Mouse (Mus musculus): Measurements from ENCODE around the gene Clip3. TPM values are rescaled to one million over a fixed set of nuclear protein-coding genes. Genes with fewer than 3 reads are reported as not detected.

The Clip3 gene
- polyA plus RNA-seq (2014; fragmentation: Nextera tagmentation; extraction: Ambion mirVana), result 115 and 133 TPM in 2 replicates

DNA sequence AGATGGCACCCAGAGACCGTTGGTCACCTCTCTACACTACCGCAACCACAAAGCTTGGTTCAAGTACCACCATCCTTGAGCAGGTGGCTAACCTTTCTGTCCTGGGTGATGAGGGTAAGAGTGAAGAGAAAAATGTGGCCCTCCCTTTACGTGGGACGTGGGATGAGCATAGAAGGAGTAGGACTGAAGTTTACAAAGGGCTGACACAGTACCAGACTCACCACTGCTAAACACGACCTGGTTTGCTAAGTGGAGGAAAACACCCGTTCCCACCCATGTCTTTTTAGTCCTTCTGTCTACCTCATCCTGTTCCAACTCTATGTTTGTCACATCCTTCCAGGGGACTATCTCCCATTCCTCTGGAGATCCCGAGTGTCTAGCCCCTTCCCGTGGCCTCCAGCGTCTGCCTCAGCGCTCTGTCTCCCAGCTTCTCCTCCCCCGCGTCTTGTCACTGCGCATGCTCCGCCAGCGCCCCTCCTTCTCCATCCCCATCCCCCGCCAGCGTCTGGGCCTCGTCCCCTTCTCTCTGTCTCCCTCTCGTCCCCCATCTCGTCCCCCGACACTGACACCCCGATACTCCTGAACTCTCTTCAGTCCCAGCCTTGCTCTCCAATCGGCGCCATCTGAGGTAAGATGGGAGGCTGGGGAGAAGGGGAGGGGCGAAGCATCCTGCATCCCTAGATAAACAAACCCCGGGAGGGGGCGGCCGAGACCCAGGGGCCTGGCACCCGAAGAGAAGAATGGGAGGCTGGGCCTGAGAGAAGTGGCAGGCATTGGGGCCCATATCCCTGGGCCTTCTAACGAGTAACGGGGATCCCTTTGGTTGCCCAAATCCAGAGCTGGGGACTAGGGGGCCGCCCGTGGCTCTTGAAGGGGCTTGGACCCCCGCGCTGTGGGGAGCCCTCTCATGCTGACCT lies at the start of gene Clip3:
Gene Clip3, plus strand, starts transcription at position 514 of the 917 bp plus-strand sequence.
- Histone ChIP-seq H3K4me3 (ENCODE audit: low read depth, low read length) (peak within 1 kb of the TSS; percentile 94), H3K4me2 (ENCODE audit: low read depth, low read length) (peak within 1 kb of the TSS; percentile 93), H3K27ac (ENCODE audit: low read depth, low read length) (peak within 1 kb of the TSS; percentile 72), H3K27me3 (ENCODE audit: control insufficient read depth, insufficient read depth, low read length) (no peaks in the 10 kb centered on the region), H3K4me1 (ENCODE audit: control insufficient read depth, insufficient read depth, low read length) (peaks cover 19% of the 10 kb centered on the region), H3K9me3 (ENCODE audit: control insufficient read depth, low read length) (no peaks in the 10 kb centered on the region), H3K9ac (replicated peaks; ENCODE audit: low read depth, low read length) (peak within 1 kb of the TSS; percentile 95), H3K36me3 (ENCODE audit: control insufficient read depth, insufficient read depth, low read length) (peaks cover 16% of the 10 kb centered on the region)
- peak; percentile 89 for ATAC-seq (ENCODE audit: low read depth)
- WGBS, result 8% methylated on average over 35 of the region's 35 CpGs

DNA sequence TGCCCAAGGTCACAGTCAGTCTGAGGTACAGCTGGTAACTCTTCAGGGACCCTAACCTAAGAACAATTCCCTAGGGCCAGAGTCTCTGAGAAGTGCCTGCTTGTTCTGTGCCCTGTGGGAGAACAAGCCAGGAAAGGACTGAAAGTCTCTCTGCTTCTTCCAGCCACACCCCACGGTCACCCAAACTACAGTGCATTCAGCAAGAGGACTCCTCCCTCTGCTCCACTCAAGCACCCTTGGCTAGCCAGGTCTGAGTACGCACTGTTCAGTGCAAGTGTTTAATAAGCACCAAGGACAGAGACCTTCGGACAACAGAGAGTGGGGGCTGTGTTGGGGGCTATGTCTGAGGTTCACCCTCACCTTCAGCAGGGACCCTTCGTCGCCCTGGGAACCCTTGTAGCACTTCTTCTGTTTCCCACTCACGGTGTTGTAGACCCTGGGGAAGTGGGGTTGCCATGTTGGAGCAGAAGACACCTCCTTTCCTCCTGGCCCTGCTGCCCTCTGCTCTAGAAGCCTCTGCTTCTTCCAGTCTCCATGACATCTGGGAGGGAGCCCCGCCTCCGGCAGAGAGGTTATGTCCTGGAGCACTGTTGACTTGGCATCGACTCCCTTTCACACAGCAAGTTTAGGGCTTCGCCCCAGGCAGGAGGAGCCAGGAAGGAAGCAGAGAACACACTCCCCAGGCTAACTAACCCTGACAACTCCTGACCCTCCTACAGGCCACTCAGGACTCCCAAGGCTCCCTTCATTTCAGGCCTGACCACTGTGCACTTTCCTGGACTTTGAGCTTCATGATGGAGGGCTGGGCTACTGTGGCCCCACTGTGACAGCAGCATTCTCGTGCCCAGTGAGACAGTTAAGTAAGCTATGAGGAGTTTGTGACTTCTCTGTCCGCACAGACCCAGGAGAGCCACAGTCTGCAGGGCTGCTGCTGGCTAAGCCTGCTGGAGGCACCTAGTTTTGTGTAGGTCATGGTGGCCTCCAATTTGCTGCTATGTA lies 39.3 kb upstream of the Clip3 start:
- H3K36me3 ChIP-seq (ENCODE audit: control insufficient read depth, insufficient read depth, low read length), result no peaks in the 10 kb centered on the region
- H3K27ac ChIP-seq (ENCODE audit: low read depth, low read length), result no peak overlapping the region
- H3K4me2 ChIP-seq (ENCODE audit: low read depth, low read length), result no peak overlapping the region
- H3K4me1 ChIP-seq (ENCODE audit: control insufficient read depth, insufficient read depth, low read length), result no peaks in the 10 kb centered on the region
- WGBS, result 86% methylated on average over 12 of the region's 12 CpGs
- H3K27me3 ChIP-seq (ENCODE audit: control insufficient read depth, insufficient read depth, low read length), result no peaks in the 10 kb centered on the region
- H3K9me3 ChIP-seq (ENCODE audit: control insufficient read depth, low read length), result no peaks in the 10 kb centered on the region
- H3K9ac ChIP-seq (replicated peaks; ENCODE audit: low read depth, low read length), result no peak overlapping the region
- H3K4me3 ChIP-seq (ENCODE audit: low read depth, low read length), result no peak overlapping the region
- no peak for ATAC-seq (ENCODE audit: low read depth)

DNA sequence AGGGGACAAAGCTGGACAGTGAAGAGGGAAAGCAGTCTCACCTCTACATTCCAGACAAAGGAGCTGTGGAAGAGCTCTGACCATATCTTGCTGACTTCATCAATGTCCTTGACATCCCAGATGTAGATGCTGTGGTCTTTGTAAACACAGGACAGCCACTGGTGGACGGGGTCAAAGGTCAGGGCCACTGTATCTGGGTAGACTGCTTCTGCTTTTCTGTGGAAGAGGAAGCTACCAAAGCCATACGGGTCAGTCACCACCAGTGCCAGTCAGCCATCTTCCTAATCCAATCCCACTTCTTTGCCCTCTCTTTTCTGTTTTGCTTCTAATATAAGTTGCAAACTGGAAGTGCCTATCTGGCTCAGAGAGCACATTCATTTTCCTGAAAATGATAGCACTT lies 26.5 kb upstream of the Clip3 start:
- 95% methylated on average over 2 of the region's 2 CpGs for WGBS
- no peaks in the 10 kb centered on the region for H3K4me1 ChIP-seq (ENCODE audit: control insufficient read depth, insufficient read depth, low read length)
- no peak overlapping the region for H3K4me3 ChIP-seq (ENCODE audit: low read depth, low read length)
- H3K4me2 ChIP-seq (ENCODE audit: low read depth, low read length), result no peak overlapping the region
- H3K9ac ChIP-seq (replicated peaks; ENCODE audit: low read depth, low read length), result no peak overlapping the region
- H3K36me3 ChIP-seq (ENCODE audit: control insufficient read depth, insufficient read depth, low read length), result no peaks in the 10 kb centered on the region
- H3K9me3 ChIP-seq (ENCODE audit: control insufficient read depth, low read length), result no peaks in the 10 kb centered on the region
- H3K27me3 ChIP-seq (ENCODE audit: control insufficient read depth, insufficient read depth, low read length), result no peaks in the 10 kb centered on the region
- no peak for ATAC-seq (ENCODE audit: low read depth)
- H3K27ac ChIP-seq (ENCODE audit: low read depth, low read length), result no peak overlapping the region

DNA sequence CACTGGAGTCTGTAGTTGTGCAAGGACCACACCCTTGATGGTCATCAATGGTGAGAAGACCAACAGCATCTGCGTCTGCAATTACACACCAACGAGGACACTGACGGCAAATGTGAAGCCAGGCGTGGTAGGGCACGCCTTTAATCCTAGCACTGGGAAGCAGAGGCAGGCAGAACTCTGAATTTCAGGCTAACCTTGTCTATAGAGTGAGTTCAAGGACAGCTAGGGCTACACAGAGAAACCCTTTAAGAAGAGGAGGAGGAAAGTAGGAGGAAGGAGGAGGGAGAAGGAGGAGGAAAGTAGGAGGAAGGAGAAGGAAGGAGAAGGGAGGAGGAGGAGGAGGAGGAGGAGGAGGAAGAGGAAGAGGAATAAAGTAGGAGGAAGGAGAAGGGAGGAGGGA lies 26.0 kb upstream of the Clip3 start:
- no peak for ATAC-seq (ENCODE audit: low read depth)
- Histone ChIP-seq H3K9me3 (ENCODE audit: control insufficient read depth, low read length) (no peaks in the 10 kb centered on the region), H3K4me2 (ENCODE audit: low read depth, low read length) (no peak overlapping the region), H3K4me3 (ENCODE audit: low read depth, low read length) (no peak overlapping the region), H3K9ac (replicated peaks; ENCODE audit: low read depth, low read length) (no peak overlapping the region), H3K27ac (ENCODE audit: low read depth, low read length) (no peak overlapping the region), H3K36me3 (ENCODE audit: control insufficient read depth, insufficient read depth, low read length) (no peaks in the 10 kb centered on the region), H3K27me3 (ENCODE audit: control insufficient read depth, insufficient read depth, low read length) (no peaks in the 10 kb centered on the region), H3K4me1 (ENCODE audit: control insufficient read depth, insufficient read depth, low read length) (no peaks in the 10 kb centered on the region)
- 94% methylated on average over 5 of the region's 5 CpGs for WGBS

- Histone ChIP-seq H3K27ac (ENCODE audit: low read depth, low read length) (no peak overlapping the region), H3K4me3 (ENCODE audit: low read depth, low read length) (no peak overlapping the region), H3K4me1 (ENCODE audit: control insufficient read depth, insufficient read depth, low read length) (no peaks in the 10 kb centered on the region), H3K36me3 (ENCODE audit: control insufficient read depth, insufficient read depth, low read length) (no peaks in the 10 kb centered on the region), H3K4me2 (ENCODE audit: low read depth, low read length) (no peak overlapping the region), H3K9ac (replicated peaks; ENCODE audit: low read depth, low read length) (no peak overlapping the region), H3K27me3 (ENCODE audit: control insufficient read depth, insufficient read depth, low read length) (no peaks in the 10 kb centered on the region), H3K9me3 (ENCODE audit: control insufficient read depth, low read length) (no peaks in the 10 kb centered on the region)
- WGBS, result 94% methylated on average over 7 of the region's 7 CpGs
- no peak for ATAC-seq (ENCODE audit: low read depth)
Observed at GRCm38 (mm10) chr7:30265935-30266334, 25.6 kb upstream of the Clip3 start.

- Histone ChIP-seq H3K36me3 (ENCODE audit: control insufficient read depth, insufficient read depth, low read length) (no peaks in the 10 kb centered on the region), H3K4me2 (ENCODE audit: low read depth, low read length) (no peak overlapping the region), H3K27ac (ENCODE audit: low read depth, low read length) (no peak overlapping the region), H3K9me3 (ENCODE audit: control insufficient read depth, low read length) (no peaks in the 10 kb centered on the region), H3K4me1 (ENCODE audit: control insufficient read depth, insufficient read depth, low read length) (no peaks in the 10 kb centered on the region), H3K4me3 (ENCODE audit: low read depth, low read length) (no peak overlapping the region), H3K27me3 (ENCODE audit: control insufficient read depth, insufficient read depth, low read length) (no peaks in the 10 kb centered on the region), H3K9ac (replicated peaks; ENCODE audit: low read depth, low read length) (0 out of 2 replicates have a peak overlapping the region, but pooled peaks have one; percentile 7)
- 91% methylated on average over 3 of the region's 3 CpGs for WGBS
- ATAC-seq (ENCODE audit: low read depth), result no peak
Observed at GRCm38 (mm10) chr7:30266780-30267179, 24.7 kb upstream of the Clip3 start.

- WGBS, result 92% methylated on average over 4 of the region's 4 CpGs
- no peak for ATAC-seq (ENCODE audit: low read depth)
Observed at GRCm38 (mm10) chr7:30269641-30270040, 21.9 kb upstream of the Clip3 start.

DNA sequence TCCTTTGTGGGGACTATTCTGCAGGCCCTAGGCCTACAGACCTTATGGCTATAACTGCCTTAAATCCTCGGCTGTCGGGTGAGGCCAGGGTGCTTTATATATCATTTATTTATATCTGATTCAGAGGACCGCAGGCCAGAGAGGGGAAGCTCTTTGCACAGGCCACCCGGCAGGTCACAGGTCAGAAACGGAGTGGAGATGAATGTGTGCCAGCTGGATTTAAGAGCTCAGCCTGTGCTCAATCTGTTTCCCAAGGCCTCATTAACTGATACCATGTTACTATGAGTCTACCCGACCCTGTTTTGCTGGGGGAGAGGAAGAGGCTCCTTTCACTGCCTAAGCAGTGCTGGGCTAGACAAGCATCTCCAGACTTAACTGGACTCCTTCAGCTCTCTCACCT lies 17.1 kb upstream of the Clip3 start:
- Histone ChIP-seq H3K4me3 (ENCODE audit: low read depth, low read length) (no peak overlapping the region), H3K4me2 (ENCODE audit: low read depth, low read length) (no peak overlapping the region), H3K27me3 (ENCODE audit: control insufficient read depth, insufficient read depth, low read length) (no peaks in the 10 kb centered on the region), H3K36me3 (ENCODE audit: control insufficient read depth, insufficient read depth, low read length) (no peaks in the 10 kb centered on the region), H3K9ac (replicated peaks; ENCODE audit: low read depth, low read length) (no peak overlapping the region), H3K4me1 (ENCODE audit: control insufficient read depth, insufficient read depth, low read length) (no peaks in the 10 kb centered on the region), H3K27ac (ENCODE audit: low read depth, low read length) (no peak overlapping the region), H3K9me3 (ENCODE audit: control insufficient read depth, low read length) (no peaks in the 10 kb centered on the region)
- ATAC-seq (ENCODE audit: low read depth), result no peak
- WGBS, result 78% methylated on average over 6 of the region's 6 CpGs

More at GRCm38 (mm10) chr7:30269641-30270040, 21.9 kb upstream of the Clip3 start:
- Histone ChIP-seq H3K4me2 (ENCODE audit: low read depth, low read length) (no peak overlapping the region), H3K27me3 (ENCODE audit: control insufficient read depth, insufficient read depth, low read length) (no peaks in the 10 kb centered on the region), H3K9me3 (ENCODE audit: control insufficient read depth, low read length) (no peaks in the 10 kb centered on the region), H3K4me1 (ENCODE audit: control insufficient read depth, insufficient read depth, low read length) (no peaks in the 10 kb centered on the region), H3K27ac (ENCODE audit: low read depth, low read length) (no peak overlapping the region), H3K4me3 (ENCODE audit: low read depth, low read length) (no peak overlapping the region), H3K9ac (replicated peaks; ENCODE audit: low read depth, low read length) (no peak overlapping the region), H3K36me3 (ENCODE audit: control insufficient read depth, insufficient read depth, low read length) (no peaks in the 10 kb centered on the region)
